Mouse (Mus musculus): ENCODE results near the gene Gpalpp1.

DNA sequence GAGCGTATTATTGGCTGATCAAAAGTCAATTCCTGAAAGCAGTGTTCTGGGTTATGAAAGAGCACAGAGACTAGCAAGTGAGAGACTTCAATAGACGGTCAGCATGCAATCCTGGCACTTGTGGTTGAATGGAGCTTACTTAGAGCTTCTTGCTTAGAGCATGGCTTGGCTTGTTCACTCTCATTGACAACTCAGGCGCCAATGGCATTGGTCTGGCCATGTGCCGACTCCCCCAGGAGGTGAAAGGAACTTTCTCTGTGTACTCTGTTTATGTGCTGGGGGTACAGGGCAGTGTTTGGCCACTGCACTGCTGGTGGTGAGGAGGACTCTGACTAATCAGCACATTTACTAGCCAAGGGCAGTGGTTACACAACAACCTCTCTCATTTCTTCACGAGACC, 51.1 kb downstream of the Gpalpp1 start:
- no peak for TF ChIP-seq SRF (IDR thresholded peaks at IDR 0.05; ENCODE audit: control insufficient read depth, insufficient read length, low read depth)
- TF ChIP-seq USF1 (IDR thresholded peaks at IDR 0.05; ENCODE audit: low read depth), result no peak
- no peak for TF ChIP-seq CEBPB (IDR thresholded peaks at IDR 0.05; ENCODE audit: insufficient read depth, poor library complexity, severe bottlenecking)
- TF ChIP-seq POLR2A (IDR thresholded peaks at IDR 0.05; ENCODE audit: insufficient read length, low read depth), result no peak
- no peak for TF ChIP-seq POLR2AphosphoS2 (IDR thresholded peaks at IDR 0.05; ENCODE audit: insufficient read length, low read depth)
- TF ChIP-seq TCF3 (IDR thresholded peaks at IDR 0.05; ENCODE audit: insufficient read length, low read depth), result no peak
- no peak for TF ChIP-seq MYOG (IDR thresholded peaks at IDR 0.05; ENCODE audit: control insufficient read depth in 1 of 3, insufficient read depth in 1 of 3, insufficient read length in 2 of 3, low read depth in 2 of 3)
- no peak for TF ChIP-seq TCF12 (IDR thresholded peaks at IDR 0.05; ENCODE audit: insufficient read depth, poor library complexity, severe bottlenecking)
- TF ChIP-seq MAX (IDR thresholded peaks at IDR 0.05; ENCODE audit: low read depth), result no peak
- TF ChIP-seq E2F4 (IDR thresholded peaks at IDR 0.05; ENCODE audit: insufficient read depth), result no peak
- TF ChIP-seq MYOD1 (IDR thresholded peaks at IDR 0.05; ENCODE audit: control insufficient read depth in 1 of 3, insufficient read length in 2 of 3, low read depth in 2 of 3), result no peak

Measured in myocyte (in vitro differentiated cells).